ENCODE assay signal across 8 mouse cellular contexts in the genomic region with DNA sequence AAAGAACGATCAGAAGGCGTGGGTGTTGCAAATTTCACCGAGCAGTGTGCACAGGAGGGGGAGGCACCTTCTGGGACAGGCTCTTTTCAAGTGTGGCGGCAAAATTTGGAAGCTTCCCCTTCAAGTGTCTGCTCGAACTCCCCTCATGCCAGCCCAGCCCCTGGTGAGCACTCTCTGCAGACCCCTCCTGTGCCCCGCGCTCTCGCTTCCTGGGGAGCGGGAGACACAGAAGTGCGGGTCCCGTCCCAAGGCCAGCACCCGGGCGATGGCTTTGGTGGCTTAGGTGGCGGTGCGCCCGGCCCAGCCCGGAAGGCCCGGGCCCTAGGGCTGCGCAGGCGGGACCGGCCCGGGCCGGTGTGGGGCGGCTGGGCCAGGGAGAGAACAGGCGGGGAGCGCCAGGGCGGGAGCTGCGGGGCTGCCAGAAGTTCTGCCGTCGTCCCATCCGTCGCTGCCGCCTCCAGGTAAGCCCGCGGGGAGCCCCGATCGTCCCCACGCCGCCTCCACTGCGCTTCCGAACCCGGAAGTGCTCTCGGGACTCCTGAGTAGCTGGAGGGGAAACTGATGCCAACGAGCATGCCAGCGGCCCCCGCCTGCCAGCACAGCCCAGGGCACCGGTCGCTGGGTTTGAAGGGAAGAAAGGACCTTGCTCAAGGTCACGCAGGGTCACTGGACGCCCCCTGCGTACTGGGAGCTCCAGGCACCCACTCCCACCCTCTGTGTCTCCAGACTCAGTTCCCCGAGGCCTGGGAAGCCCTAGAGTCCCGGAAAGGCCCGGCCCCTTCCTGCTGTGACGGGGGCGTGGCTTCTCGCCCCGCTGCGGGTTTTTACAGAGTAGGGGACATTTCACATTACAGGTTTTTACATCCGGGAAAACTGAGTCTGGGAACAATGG. TPM values are rescaled to one million over a fixed set of nuclear protein-coding genes. Genes with fewer than 3 reads are reported as not detected.
DNase-seq lines count a peak whose midpoint lies in the region; ATAC-seq lines count a peak whose summit lies in the region.

TSS of gene Tmco4 (plus strand) at position 62 of the 892 bp plus-strand sequence.

- intact Hi-C loops in gastrocnemius, postnatal 36 days (cut with DNase I) = no loop called here
- intact Hi-C loops in left cerebral cortex, postnatal 36 days (cut with DNase I) = no loop called here

- DNase-seq in cerebellum, adult 11 months = no peak
- peak; percentile 81 for DNase-seq in embryo, embryonic 10.5 days (ENCODE audit: low spot score)
- DNase-seq in gastrocnemius, postnatal 36 days = peak; percentile 66 to 74
- peak; percentile 36 to 38 for DNase-seq in left cerebral cortex, postnatal 36 days (ENCODE audit: low spot score in 2 of 2)
- peak; percentile 41 for DNase-seq in right cerebral cortex, postnatal 4 days

- 0 out of 2 replicates have a peak, but pooled peaks have one; percentile 3 for ATAC-seq in cerebellum, adult (ENCODE audit: insufficient number of reproducible peaks, low FRiP score, low TSS enrichment)
- peak; percentile 95 for ATAC-seq in inflammation-experienced regulatory T-cells, adult 6 months
- peak; percentile 81 for ATAC-seq in megakaryocyte-erythroid progenitor cell, adult 5-6 weeks (replicated peaks; ENCODE audit: low FRiP score, low TSS enrichment, poor library complexity, severe bottlenecking)

RNA-seq across cellular contexts. Expression of gene Tmco4, which starts in this region (rescaled TPM):
- total RNA-seq in gastrocnemius, postnatal 36 days (2021) = 1 to 10 TPM; 4.0 to 6.1 TPM
- polyA plus RNA-seq in inflammation-experienced regulatory T-cells, adult 6 months (2017; shearing (Covaris generic)) = 10 to 100 TPM; 23.3 to 30.2 (median 30.0) TPM
- 1 to 10 TPM; 2.6 to 2.7 TPM for total RNA-seq in left cerebral cortex, postnatal 36 days (2021)
- 7.3 and 7.8 TPM in 2 replicates for total RNA-seq in megakaryocyte-erythroid progenitor cell, adult 5-6 weeks (2014; fragmentation: Nextera tagmentation)
- 6.2 and 13.1 TPM in 2 replicates for total RNA-seq in megakaryocyte-erythroid progenitor cell, adult 5-6 weeks (2017)

Comparison
In these comparisons a context has a peak if more than half of its experiments do, and no peak if none do; other contexts are left out.
1. ATAC-seq: peak in every context shown above with its lines; median percentile 95 in inflammation-experienced regulatory T-cells, adult 6 months; 81 in megakaryocyte-erythroid progenitor cell, adult 5-6 weeks; 3 in cerebellum, adult.